Mouse (Mus musculus) midbrain, embryonic 14.5 days (tissue): ENCODE results near the gene Cnmd. TPM values are rescaled to one million over a fixed set of nuclear protein-coding genes. Genes with fewer than 3 reads are reported as not detected.

Experiments used
- ATAC-seq: fragments of 200-750 bp; cut with Nextera tagmentation; 2 replicates; pipeline ENCODE4 v1.8.0; 2017; ENCODE audit warnings: moderate number of reproducible peaks, moderate library complexity; ENCODE audit not compliant: low FRiP score, low TSS enrichment
- DNase-seq: peaks from one replicate; pipeline ENCODE4 v3.0.0-alpha.2; 2015
- H3K27ac ChIP-seq: fragments of 300-500 bp; sonication (generic); replicated peaks from 2 replicates; pipeline ENCODE4 v1.5.1; 2014; ENCODE audit warnings: mild to moderate bottlenecking, low read depth, low read length, moderate library complexity
- H3K27me3 ChIP-seq: fragments of 300-500 bp; sonication (generic); 2 replicates; pipeline ENCODE4 v1.6.1; 2014; ENCODE audit warnings: low read length, control low read depth, mixed read lengths; ENCODE audit not compliant: control insufficient read depth, insufficient read depth
- H3K36me3 ChIP-seq: fragments of 300-500 bp; sonication (generic); 2 replicates; pipeline ENCODE4 v1.6.1; 2014; ENCODE audit warnings: low read length, control low read depth; ENCODE audit not compliant: control insufficient read depth, insufficient read depth
- H3K4me1 ChIP-seq: fragments of 300-500 bp; sonication (generic); 2 replicates; pipeline ENCODE4 v1.6.1; 2014; ENCODE audit warnings: mild to moderate bottlenecking, antibody characterized with exemption, low read length, control low read depth; ENCODE audit not compliant: control insufficient read depth, insufficient read depth
- H3K4me2 ChIP-seq: fragments of 300-500 bp; sonication (generic); 2 replicates; pipeline ENCODE4 v1.6.1; 2014; ENCODE audit warnings: mild to moderate bottlenecking, low read length, moderate library complexity
- H3K4me3 ChIP-seq: fragments of 300-500 bp; sonication (generic); replicated peaks from 2 replicates; pipeline ENCODE4 v1.5.1; 2014; ENCODE audit warnings: low read depth, low read length
- H3K9ac ChIP-seq: fragments of 300-500 bp; sonication (generic); replicated peaks from 2 replicates; pipeline ENCODE4 v1.6.1; 2014; ENCODE audit warnings: mild to moderate bottlenecking, low read length, moderate library complexity
- H3K9me3 ChIP-seq: fragments of 300-500 bp; sonication (generic); 2 replicates; pipeline ENCODE4 v1.6.1; 2016; ENCODE audit warnings: low read length, control low read depth, mixed read lengths; ENCODE audit not compliant: control insufficient read depth
- WGBS: fragments of 180-500 bp; shearing (Covaris S2); extraction: QIAGEN DNeasy Blood & Tissue Kit; methylation state at CpG from one replicate; pipeline ENCODE4 v1.1.7; 2014; 5-methylcytosine and 5-hydroxymethylcytosine counted together
- polyA plus RNA-seq: library from polyadenylated mRNA; unstranded; fragments of >200 nt; fragmentation: Nextera tagmentation; extraction: Ambion mirVana; gene quantifications from 2 replicates; pipeline ENCODE4 v1.2.1, GENCODE M21; 2014

The Cnmd gene
- polyA plus RNA-seq, 1 experiment from 2014 or later, result 2.2 TPM

- no peak overlapping the region for H3K4me3 ChIP-seq
- no peak overlapping the region for H3K4me2 ChIP-seq
- H3K9ac ChIP-seq, result no peak overlapping the region
- ATAC-seq (no peak), DNase-seq (no peak)
- no peaks in the 10 kb centered on the region for H3K36me3 ChIP-seq
- no peaks in the 10 kb centered on the region for H3K9me3 ChIP-seq
- 35% methylated on average over 14 of the region's 14 CpGs for WGBS
- no peak overlapping the region for H3K27ac ChIP-seq
- no peaks in the 10 kb centered on the region for H3K27me3 ChIP-seq
- H3K4me1 ChIP-seq, result peaks cover 4% of the 10 kb centered on the region; the same call in 1 of the 2 replicates
These were observed 16.1 kb upstream of the Cnmd start for GRCm38 (mm10) chr14:79677891-79678687.

- Histone ChIP-seq H3K4me1 (peaks cover 10% of the 10 kb centered on the region), H3K36me3 (no peaks in the 10 kb centered on the region), H3K4me3 (no peak overlapping the region), H3K27ac (no peak overlapping the region), H3K9ac (no peak overlapping the region), H3K27me3 (no peaks in the 10 kb centered on the region), H3K4me2 (no peak overlapping the region), H3K9me3 (no peaks in the 10 kb centered on the region)
- DNase-seq (peak; percentile 49), ATAC-seq (no peak)
- 42% methylated on average over 15 of the region's 15 CpGs for WGBS
These were observed 15.3 kb upstream of the Cnmd start for GRCm38 (mm10) chr14:79677108-79677753.

GRCm38 (mm10) chr14:79673083-79674013 lies 11.4 kb upstream of the Cnmd start:
- 0 out of 2 replicates have a peak overlapping the region, but pooled peaks have one; percentile 7 for H3K4me2 ChIP-seq
- no peak overlapping the region; the same call in 1 of the 2 replicates for H3K27ac ChIP-seq
- H3K4me1 ChIP-seq, result peaks cover 9% of the 10 kb centered on the region
- DNase-seq, result peak; percentile 54
- no peaks in the 10 kb centered on the region for H3K27me3 ChIP-seq
- no peaks in the 10 kb centered on the region for H3K36me3 ChIP-seq
- no peak overlapping the region for H3K4me3 ChIP-seq
- no peak overlapping the region for H3K9ac ChIP-seq
- no peaks in the 10 kb centered on the region for H3K9me3 ChIP-seq
- ATAC-seq, result peak; percentile 39; the same call in 1 of the 2 replicates
- WGBS, result 49% methylated on average over 17 of the region's 17 CpGs

- Histone ChIP-seq H3K4me2 (no peak overlapping the region), H3K4me3 (no peak overlapping the region), H3K9me3 (no peaks in the 10 kb centered on the region), H3K4me1 (peaks cover 7% of the 10 kb centered on the region), H3K27ac (no peak overlapping the region), H3K36me3 (no peaks in the 10 kb centered on the region), H3K27me3 (no peaks in the 10 kb centered on the region), H3K9ac (no peak overlapping the region)
- ATAC-seq (no peak), DNase-seq (no peak)
- WGBS, result 48% methylated on average over 5 of the region's 5 CpGs
These were observed 10.6 kb upstream of the Cnmd start for GRCm38 (mm10) chr14:79672567-79672966.

GRCm38 (mm10) chr14:79671008-79671407 lies 9.0 kb upstream of the Cnmd start:
- Histone ChIP-seq H3K4me2 (no peak overlapping the region), H3K36me3 (no peaks in the 10 kb centered on the region), H3K27ac (no peak overlapping the region), H3K9ac (no peak overlapping the region), H3K4me3 (no peak overlapping the region), H3K27me3 (no peaks in the 10 kb centered on the region), H3K9me3 (no peaks in the 10 kb centered on the region), H3K4me1 (peaks cover 7% of the 10 kb centered on the region)
- ATAC-seq (no peak), DNase-seq (no peak)
- 88% methylated on average over 3 of the region's 3 CpGs for WGBS

GRCm38 (mm10) chr14:79661005-79661917 lies 709 bp downstream of the Cnmd start:
- 0 out of 2 replicates have a peak overlapping the region, but pooled peaks have one; percentile 10 for H3K4me3 ChIP-seq
- H3K4me2 ChIP-seq, result peak overlapping the region; percentile 47
- peaks cover 7% of the 10 kb centered on the region for H3K4me1 ChIP-seq
- H3K27ac ChIP-seq, result no peak overlapping the region
- no peaks in the 10 kb centered on the region for H3K36me3 ChIP-seq
- no peak overlapping the region for H3K9ac ChIP-seq
- H3K9me3 ChIP-seq, result no peaks in the 10 kb centered on the region
- ATAC-seq (peak; percentile 62), DNase-seq (peak; percentile 54)
- WGBS, result 19% methylated on average over 33 of the region's 33 CpGs
- H3K27me3 ChIP-seq, result no peaks in the 10 kb centered on the region

- WGBS, result 36% methylated on average over 5 of the region's 5 CpGs
- no peak overlapping the region for H3K27ac ChIP-seq
- no peaks in the 10 kb centered on the region for H3K36me3 ChIP-seq
- no peak overlapping the region for H3K4me2 ChIP-seq
- H3K27me3 ChIP-seq, result no peaks in the 10 kb centered on the region
- H3K9me3 ChIP-seq, result no peaks in the 10 kb centered on the region
- ATAC-seq, result no peak
- DNase-seq, result no peak
- no peak overlapping the region for H3K9ac ChIP-seq
- peaks cover 7% of the 10 kb centered on the region for H3K4me1 ChIP-seq
- H3K4me3 ChIP-seq, result no peak overlapping the region
These were observed 1.5 kb downstream of the Cnmd start for GRCm38 (mm10) chr14:79660467-79660866.
